Mouse (Mus musculus): Measurements from ENCODE around the gene Mta1. TPM values are rescaled to one million over a fixed set of nuclear protein-coding genes. Genes with fewer than 3 reads are reported as not detected.

Mta1 gene
- polyA plus RNA-seq, 1 experiment from 2014 or later: 16.3 TPM

GRCm38 (mm10) chr12:113099470-113100237 is 1.6 kb downstream of the Mta1 start:
- WGBS: 17% methylated on average over 6 of the region's 6 CpGs
- H3K27me3 ChIP-seq: no peaks in the 10 kb centered on the region

DNA sequence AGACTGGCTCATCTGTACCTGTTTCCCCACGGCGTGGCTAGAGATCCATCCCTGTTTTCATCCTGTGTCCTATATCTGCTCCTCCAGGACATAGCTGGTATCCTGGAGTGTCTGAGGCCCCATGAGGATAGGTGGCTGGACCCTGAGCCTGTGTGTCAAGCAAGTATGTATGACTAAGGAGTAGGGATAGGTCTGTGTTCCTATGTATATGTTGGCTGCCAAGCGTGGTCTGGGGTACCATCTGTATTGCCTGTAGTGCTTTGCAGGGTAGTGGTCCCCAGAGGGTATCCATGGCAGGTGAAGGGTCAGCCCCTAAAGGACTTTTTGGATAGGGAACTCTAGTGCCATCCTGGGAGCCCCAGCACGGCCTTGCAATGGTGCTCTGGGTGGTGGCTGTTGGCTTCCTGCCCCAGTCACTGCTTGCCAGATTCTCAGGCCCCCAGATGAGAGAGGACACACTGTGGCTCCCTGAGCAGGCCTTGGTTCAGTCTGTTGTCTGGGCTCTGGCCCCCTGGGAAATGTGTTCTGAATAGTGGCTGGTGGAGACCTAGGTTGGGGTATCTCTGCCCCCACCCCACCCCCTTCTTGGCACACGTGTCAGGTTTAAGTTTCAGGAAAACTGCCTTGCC is 2.5 kb downstream of the Mta1 start:
- no peaks in the 10 kb centered on the region for H3K9me3 ChIP-seq (replicated peaks)
- H3K4me3 ChIP-seq (replicated peaks): peak overlapping the region; percentile 92; the same call in 1 of the 2 replicates
- H3K36me3 ChIP-seq: peaks cover 15% of the 10 kb centered on the region
- no peak overlapping the region for H3K9ac ChIP-seq
- no peaks in the 10 kb centered on the region for H3K27me3 ChIP-seq
- H3K4me2 ChIP-seq: 0 out of 2 replicates have a peak overlapping the region, but pooled peaks have one; percentile 81
- H3K27ac ChIP-seq: no peak overlapping the region
- H3K4me1 ChIP-seq: peaks cover 50% of the 10 kb centered on the region
- WGBS: 79% methylated on average over 5 of the region's 5 CpGs
- no peak for ATAC-seq (replicated peaks; ENCODE audit: low FRiP score)

More at GRCm38 (mm10) chr12:113099470-113100237, 1.6 kb downstream of the Mta1 start:
- Histone ChIP-seq H3K4me1 (peaks cover 50% of the 10 kb centered on the region), H3K9ac (peak overlapping the region; percentile 100), H3K9me3 (replicated peaks) (no peaks in the 10 kb centered on the region), H3K36me3 (peaks cover 10% of the 10 kb centered on the region), H3K4me2 (peak overlapping the region; percentile 81), H3K27ac (peak overlapping the region; percentile 80; the same call in 1 of the 2 replicates), H3K4me3 (replicated peaks) (peak overlapping the region; percentile 92)
- no peak for ATAC-seq (replicated peaks; ENCODE audit: low FRiP score)

DNA sequence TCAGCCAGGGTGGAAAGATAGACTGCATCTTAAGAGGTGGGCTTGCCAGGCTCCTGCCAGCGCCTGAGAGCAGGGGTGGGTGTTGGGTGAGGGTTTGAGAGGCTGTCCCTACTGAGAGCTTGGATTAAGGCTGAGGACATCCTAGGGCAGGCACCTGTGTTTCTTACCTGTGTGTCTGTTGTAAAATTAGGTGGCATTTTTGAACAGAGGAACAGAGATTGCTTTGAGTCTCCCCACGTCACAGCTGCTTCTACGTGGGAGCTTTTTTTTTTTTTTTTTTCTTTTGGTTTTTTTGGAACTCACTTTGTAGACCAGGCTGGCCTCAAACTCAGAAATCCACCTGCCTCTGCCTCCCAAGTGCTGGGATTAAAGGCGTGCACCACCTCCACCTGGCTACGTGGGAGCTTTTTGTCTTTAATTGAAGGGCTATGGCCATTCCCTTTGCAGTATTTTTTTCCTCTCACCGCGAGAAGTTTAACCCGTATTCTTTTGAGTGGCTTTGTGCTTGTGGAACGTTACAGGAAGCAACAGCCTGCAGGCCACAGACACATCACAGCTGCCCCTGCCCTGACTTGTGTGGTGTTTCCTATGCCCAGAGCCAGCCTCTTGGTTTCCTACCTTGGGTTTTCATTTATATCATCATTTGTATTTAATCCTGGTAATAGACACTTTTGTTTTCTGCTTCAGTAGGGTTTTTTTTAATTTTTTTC is 3.3 kb downstream of the Mta1 start:
- H3K36me3 ChIP-seq: peaks cover 19% of the 10 kb centered on the region
- H3K4me1 ChIP-seq: peaks cover 50% of the 10 kb centered on the region
- 78% methylated on average over 9 of the region's 9 CpGs for WGBS
- H3K27me3 ChIP-seq: no peaks in the 10 kb centered on the region
- no peak for ATAC-seq (replicated peaks; ENCODE audit: low FRiP score)
- no peaks in the 10 kb centered on the region for H3K9me3 ChIP-seq (replicated peaks)
- no peak overlapping the region for H3K27ac ChIP-seq
- H3K4me3 ChIP-seq (replicated peaks): no peak overlapping the region
- no peak overlapping the region for H3K4me2 ChIP-seq
- no peak overlapping the region for H3K9ac ChIP-seq

- WGBS: 58% methylated on average over 6 of the region's 6 CpGs
- H3K4me1 ChIP-seq: peaks cover 51% of the 10 kb centered on the region
- no peak for ATAC-seq (replicated peaks; ENCODE audit: low FRiP score)
- H3K4me2 ChIP-seq: no peak overlapping the region
- H3K9ac ChIP-seq: no peak overlapping the region
- no peaks in the 10 kb centered on the region for H3K9me3 ChIP-seq (replicated peaks)
- H3K4me3 ChIP-seq (replicated peaks): no peak overlapping the region
- H3K27ac ChIP-seq: no peak overlapping the region
- peaks cover 19% of the 10 kb centered on the region for H3K36me3 ChIP-seq
- H3K27me3 ChIP-seq: no peaks in the 10 kb centered on the region
Measured at GRCm38 (mm10) chr12:113102461-113102860, 4.4 kb downstream of the Mta1 start.

DNA sequence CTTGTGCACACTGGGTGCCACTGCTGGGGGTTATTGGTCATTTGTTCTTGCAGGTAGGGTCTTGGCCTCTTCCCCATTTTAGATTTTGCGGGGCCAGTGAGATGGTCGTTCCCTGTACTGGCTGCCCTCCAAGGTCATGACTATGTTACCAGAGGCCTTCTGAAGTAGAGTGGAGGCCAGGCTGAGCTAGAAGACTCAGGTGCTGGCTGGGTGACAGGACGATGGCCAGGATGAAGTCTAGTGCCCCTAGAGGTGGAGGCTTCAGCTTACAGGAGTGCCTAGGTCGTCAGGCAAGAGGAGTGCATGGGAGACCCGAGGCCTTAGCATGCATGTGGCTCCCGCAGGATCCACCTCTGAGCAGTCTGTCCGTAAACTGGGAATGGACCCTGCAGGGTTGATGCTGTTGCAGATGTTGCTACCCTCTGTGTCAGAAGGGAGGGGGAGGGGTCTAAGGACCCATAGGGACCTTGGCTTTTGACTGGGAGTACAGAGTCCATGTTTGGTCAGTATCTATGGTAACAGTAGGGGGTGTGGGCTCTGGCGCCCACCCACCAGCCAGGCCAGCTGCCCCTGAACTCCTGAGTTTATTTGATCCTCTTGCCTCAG is 5.9 kb downstream of the Mta1 start:
- peak; percentile 3; the same call in 1 of the 2 replicates for ATAC-seq (replicated peaks; ENCODE audit: low FRiP score)
- 89% methylated on average over 8 of the region's 8 CpGs for WGBS

GRCm38 (mm10) chr12:113106386-113106785 is 8.3 kb downstream of the Mta1 start:
- WGBS: 84% methylated on average over 6 of the region's 6 CpGs
- Histone ChIP-seq H3K4me3 (replicated peaks) (no peak overlapping the region), H3K9me3 (replicated peaks) (no peaks in the 10 kb centered on the region), H3K27ac (no peak overlapping the region), H3K9ac (no peak overlapping the region), H3K4me2 (no peak overlapping the region), H3K27me3 (no peaks in the 10 kb centered on the region), H3K4me1 (peaks cover 26% of the 10 kb centered on the region), H3K36me3 (peaks cover 26% of the 10 kb centered on the region)
- no peak for ATAC-seq (replicated peaks; ENCODE audit: low FRiP score)

More for the DNA sequence above, 5.9 kb downstream of the Mta1 start:
- Histone ChIP-seq H3K27ac (no peak overlapping the region), H3K4me2 (no peak overlapping the region), H3K36me3 (peaks cover 24% of the 10 kb centered on the region), H3K4me1 (peaks cover 49% of the 10 kb centered on the region), H3K9me3 (replicated peaks) (no peaks in the 10 kb centered on the region), H3K27me3 (no peaks in the 10 kb centered on the region), H3K4me3 (replicated peaks) (no peak overlapping the region), H3K9ac (no peak overlapping the region)

DNA sequence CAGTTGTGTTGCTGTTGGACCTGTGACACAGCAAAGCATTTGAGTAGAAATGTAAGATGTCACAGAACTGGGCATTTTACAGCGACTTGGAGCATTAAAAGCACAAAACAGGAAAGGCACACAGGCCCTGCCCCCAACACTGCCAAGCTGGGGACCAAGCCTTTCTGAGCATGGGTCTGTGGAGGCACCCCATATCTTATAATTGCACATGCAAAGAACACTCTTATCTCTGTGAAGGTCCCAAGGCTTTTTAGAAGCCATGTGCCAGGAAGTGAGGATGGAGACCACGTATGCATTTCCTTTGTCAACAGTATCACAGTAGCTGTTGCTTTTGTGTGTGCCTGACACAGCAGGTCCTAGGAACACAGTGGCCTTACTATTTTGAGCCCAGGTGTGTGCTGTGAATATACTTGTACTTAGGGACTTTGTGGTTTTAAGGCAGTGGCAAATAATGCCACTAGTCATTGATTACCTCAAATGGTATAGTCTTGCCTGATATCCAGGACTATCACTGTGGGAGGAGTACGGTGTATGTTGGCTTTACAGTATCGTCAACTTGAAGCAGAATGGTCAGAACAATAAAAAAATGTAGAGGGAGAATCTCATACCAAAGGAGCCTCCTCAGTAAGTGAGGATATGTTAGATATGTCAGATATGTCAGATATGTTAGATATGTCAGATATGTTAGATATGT is 9.5 kb downstream of the Mta1 start:
- Histone ChIP-seq H3K4me1 (peaks cover 18% of the 10 kb centered on the region; the same call in 1 of the 2 replicates), H3K9ac (no peak overlapping the region), H3K36me3 (peaks cover 33% of the 10 kb centered on the region), H3K27me3 (no peaks in the 10 kb centered on the region), H3K27ac (no peak overlapping the region), H3K4me3 (replicated peaks) (no peak overlapping the region), H3K9me3 (replicated peaks) (no peaks in the 10 kb centered on the region), H3K4me2 (no peak overlapping the region)
- 83% methylated on average over 4 of the region's 4 CpGs for WGBS
- ATAC-seq (replicated peaks; ENCODE audit: low FRiP score): no peak

DNA sequence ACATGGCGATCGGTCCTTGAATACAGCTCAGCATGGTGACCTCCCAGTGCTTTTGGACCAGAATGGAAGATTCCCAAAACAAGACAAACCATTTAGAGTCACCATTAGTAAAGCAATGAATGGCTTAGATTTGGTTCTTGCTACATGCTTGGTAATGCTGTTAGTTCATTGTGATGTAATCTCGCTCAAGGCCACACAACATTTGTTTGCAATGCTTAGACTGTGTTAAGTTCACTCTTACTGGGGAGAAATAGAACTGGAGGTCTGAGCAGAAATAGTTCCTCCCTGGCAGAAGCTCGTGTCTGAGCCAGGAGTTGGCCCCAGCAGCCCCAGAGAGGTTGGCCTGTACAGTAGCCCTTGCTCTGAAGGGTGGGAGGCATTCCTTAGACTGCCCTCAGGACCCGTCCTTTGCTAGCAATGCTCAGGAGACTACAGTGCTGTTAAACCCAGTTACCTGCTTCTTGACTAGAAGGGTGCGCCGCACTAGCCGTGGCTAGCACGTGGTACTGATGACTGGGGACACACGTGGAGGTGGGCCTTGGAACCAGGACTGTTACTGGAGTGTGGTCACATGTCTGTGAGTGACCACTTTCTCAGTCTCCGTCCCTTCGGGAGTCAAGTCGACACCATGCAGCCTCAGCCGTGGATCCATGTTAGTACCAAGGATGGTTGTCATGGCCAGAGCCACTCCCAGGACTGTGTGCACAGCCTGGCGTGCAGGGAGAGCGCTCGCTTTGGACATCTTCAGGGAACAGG is 10.6 kb downstream of the Mta1 start:
- Histone ChIP-seq H3K9ac (no peak overlapping the region), H3K36me3 (peaks cover 39% of the 10 kb centered on the region), H3K4me2 (no peak overlapping the region), H3K4me1 (peaks cover 10% of the 10 kb centered on the region; the same call in 1 of the 2 replicates), H3K9me3 (replicated peaks) (no peaks in the 10 kb centered on the region), H3K4me3 (replicated peaks) (no peak overlapping the region), H3K27ac (no peak overlapping the region), H3K27me3 (no peaks in the 10 kb centered on the region)
- no peak for ATAC-seq (replicated peaks; ENCODE audit: low FRiP score)
- WGBS: 81% methylated on average over 17 of the region's 17 CpGs

- H3K9ac ChIP-seq: no peak overlapping the region
- H3K4me2 ChIP-seq: no peak overlapping the region
- H3K4me1 ChIP-seq: peaks cover 10% of the 10 kb centered on the region; the same call in 1 of the 2 replicates
- H3K27me3 ChIP-seq: no peaks in the 10 kb centered on the region
- WGBS: 82% methylated on average over 10 of the region's 10 CpGs
- peaks cover 44% of the 10 kb centered on the region for H3K36me3 ChIP-seq
- H3K4me3 ChIP-seq (replicated peaks): no peak overlapping the region
- no peak for ATAC-seq (replicated peaks; ENCODE audit: low FRiP score)
- no peak overlapping the region for H3K27ac ChIP-seq
- H3K9me3 ChIP-seq (replicated peaks): no peaks in the 10 kb centered on the region
Measured at GRCm38 (mm10) chr12:113109801-113110200, 11.7 kb downstream of the Mta1 start.

GRCm38 (mm10) chr12:113114141-113114540 is 16.1 kb downstream of the Mta1 start:
- 88% methylated on average over 4 of the region's 4 CpGs for WGBS
- H3K27me3 ChIP-seq: no peaks in the 10 kb centered on the region
- H3K4me1 ChIP-seq: no peaks in the 10 kb centered on the region
- no peak for ATAC-seq (replicated peaks; ENCODE audit: low FRiP score)
- H3K36me3 ChIP-seq: peaks cover 70% of the 10 kb centered on the region
- H3K9ac ChIP-seq: no peak overlapping the region
- H3K4me2 ChIP-seq: no peak overlapping the region
- no peak overlapping the region for H3K4me3 ChIP-seq (replicated peaks)
- H3K27ac ChIP-seq: no peak overlapping the region
- H3K9me3 ChIP-seq (replicated peaks): no peaks in the 10 kb centered on the region
